Mouse (Mus musculus) Patski (cell line): ENCODE measurements around the gene Tbc1d15. TPM values are rescaled to one million over a fixed set of nuclear protein-coding genes. Genes with fewer than 3 reads are reported as not detected.

Experiments
- ATAC-seq: fragments of 100-300 bp; one replicate; pipeline ENCODE4 v1.8.0; 2021
- CTCF ChIA-PET: fragments of 350-600 bp; sonication (Branson Sonifier 250); formaldehyde crosslinking; loops from one replicate; lab custom pipeline; 2022; ENCODE audit warnings: inconsistent platforms; lab: Charles Lee
- POLR2A ChIA-PET: fragments of 350-600 bp; sonication (Branson Sonifier 250); formaldehyde crosslinking; loops from one replicate; lab custom pipeline; 2022; ENCODE audit warnings: antibody characterized with exemption, inconsistent platforms; lab: Charles Lee
- DNase-seq: peaks from one replicate; pipeline ENCODE4 v3.0.0-alpha.2; 2011; ENCODE audit warnings: low read depth, low spot score
- H3K27me3 ChIP-seq: fragments of 371-371 bp; one replicate; pipeline ENCODE4 v1.5.1; 2021
- CTCF ChIP-seq: fragments of 100-300 bp; IDR thresholded peaks from one replicate; pipeline ENCODE4 v1.5.1; 2021
- in situ Hi-C: fragments of 300-500 bp; cut with MboI; formaldehyde crosslinking; loops from 3 replicates; pipeline ENCODE4 v1.11.1; 2018; ENCODE audit warnings: low pct_unique_long_range_greater_than_20kb, mixed read lengths
- polyA plus RNA-seq: library from polyadenylated mRNA; unstranded; gene quantifications from one replicate; pipeline ENCODE4 v1.2.3, GENCODE M21; 2021

Tbc1d15 gene
- polyA plus RNA-seq, 1 experiment from 2014 or later = 116 TPM

GRCm38 (mm10) chr10:115281381-115281780 lies 30.1 kb upstream of the Tbc1d15 start:
- in situ Hi-C loops = no loop called here
- ChIA-PET CTCF (interaction anchor here (0.9 to 1.7 kb wide), 2 partner anchors 9 to 17 kb away, joined by 3 read pairs; no protein-coding TSS in a partner anchor), POLR2A (no interaction called here)
- no peaks in the 10 kb centered on the region for H3K27me3 ChIP-seq
- ATAC-seq (no peak), DNase-seq (no peak)
- no peak for TF ChIP-seq CTCF

DNA sequence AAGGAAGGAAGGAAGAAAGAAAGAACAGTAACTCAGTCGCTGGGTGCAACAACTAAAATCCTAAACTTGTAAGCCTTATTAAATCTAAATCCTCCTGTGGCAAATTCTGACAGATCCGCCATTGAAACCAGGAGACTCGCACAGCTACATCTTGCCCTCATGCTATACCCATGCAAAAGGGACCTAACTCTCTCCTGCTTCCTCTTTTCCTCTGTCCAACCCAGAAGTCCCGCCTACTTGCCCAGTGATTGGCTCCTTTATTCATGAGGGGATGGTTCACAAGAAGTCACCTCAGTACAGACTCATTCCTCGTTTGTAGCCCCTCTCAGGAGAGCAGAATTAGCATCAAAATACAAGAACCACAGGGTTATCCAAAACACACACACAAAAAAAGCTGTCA lies 20.4 kb upstream of the Tbc1d15 start:
- in situ Hi-C loops = no loop called here
- ATAC-seq (no peak), DNase-seq (no peak)
- TF ChIP-seq CTCF = no peak
- CTCF ChIA-PET = no interaction called here
- peaks cover 10% of the 10 kb centered on the region for H3K27me3 ChIP-seq
- POLR2A ChIA-PET = no interaction called here

GRCm38 (mm10) chr10:115270612-115271390 lies 19.5 kb upstream of the Tbc1d15 start:
- in situ Hi-C loops = no loop called here
- no peak for ATAC-seq

DNA sequence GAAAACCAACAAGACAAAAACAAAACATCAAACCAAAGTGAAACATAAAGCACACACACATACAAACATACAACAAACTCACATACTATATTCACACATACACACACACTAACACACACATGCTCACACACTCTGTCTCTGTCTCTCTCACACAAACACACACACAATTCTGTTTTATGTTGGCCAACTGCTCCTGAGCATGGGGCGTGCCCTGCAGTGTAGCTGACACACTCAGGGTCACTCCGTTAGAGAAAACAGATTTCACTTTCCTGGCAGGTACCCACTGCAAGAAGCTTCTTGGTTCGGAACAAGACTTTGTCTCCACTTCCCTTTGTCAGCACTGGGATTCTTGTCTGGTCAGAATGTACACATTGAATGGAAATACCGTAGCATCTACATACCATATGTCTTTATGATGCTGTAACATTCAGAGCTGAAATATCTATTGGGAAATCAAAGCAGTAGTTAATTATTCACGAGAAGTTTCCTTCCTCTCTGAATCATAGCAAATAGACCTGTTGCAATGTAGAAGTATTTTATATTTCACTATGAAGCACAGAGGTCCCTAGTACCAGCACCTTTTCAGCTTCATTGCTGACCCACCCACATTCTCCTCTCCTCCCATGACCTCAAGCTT lies 11.8 kb upstream of the Tbc1d15 start:
- ChIA-PET POLR2A (no interaction called here), CTCF (interaction anchor here (1.0 to 1.2 kb wide), 2 partner anchors 10 to 11 kb away, joined by 3 to 4 read pairs; no protein-coding TSS in a partner anchor)
- ATAC-seq (peak; percentile 47), DNase-seq (no peak)
- TF ChIP-seq CTCF = no peak
- in situ Hi-C loops = no loop called here
- peaks cover 10% of the 10 kb centered on the region for H3K27me3 ChIP-seq

More at GRCm38 (mm10) chr10:115270612-115271390, 19.5 kb upstream of the Tbc1d15 start:
- TF ChIP-seq CTCF = no peak
- POLR2A ChIA-PET = no interaction called here
- CTCF ChIA-PET = no interaction called here
- no peak for DNase-seq
- peaks cover 10% of the 10 kb centered on the region for H3K27me3 ChIP-seq

GRCm38 (mm10) chr10:115262261-115262660 lies 11.0 kb upstream of the Tbc1d15 start:
- no peak for DNase-seq
- ATAC-seq = no peak
- POLR2A ChIA-PET = no interaction called here
- no peak for TF ChIP-seq CTCF
- in situ Hi-C loops = no loop called here
- H3K27me3 ChIP-seq = peaks cover 4% of the 10 kb centered on the region
- CTCF ChIA-PET = interaction anchor here (1.0 kb wide), 1 partner anchor 12 kb away, joined by 3 read pairs; no protein-coding TSS in a partner anchor

DNA sequence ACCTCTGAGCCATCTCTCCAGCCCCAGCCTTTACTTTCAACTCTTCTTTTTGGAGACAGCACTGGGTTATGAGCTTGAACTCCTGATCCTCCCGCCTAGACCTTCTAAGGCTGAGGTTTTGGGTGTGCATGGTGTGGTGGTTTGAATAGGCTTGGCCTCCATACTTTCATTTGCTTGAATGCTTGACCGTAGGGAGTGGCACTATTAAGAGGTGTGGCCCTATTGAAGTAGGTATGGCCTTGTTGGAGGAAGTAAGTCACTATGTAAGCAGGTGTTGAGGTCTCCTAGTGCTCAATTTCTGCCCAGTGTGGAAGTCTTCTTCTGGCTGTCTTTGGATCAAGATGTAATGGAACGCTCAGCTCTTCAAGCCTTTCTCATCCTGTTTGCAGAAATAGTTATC lies 10.2 kb upstream of the Tbc1d15 start:
- no peak for DNase-seq
- POLR2A ChIA-PET = no interaction called here
- ATAC-seq = no peak
- CTCF ChIA-PET = no interaction called here
- in situ Hi-C loops = no loop called here
- H3K27me3 ChIP-seq = no peaks in the 10 kb centered on the region
- no peak for TF ChIP-seq CTCF

DNA sequence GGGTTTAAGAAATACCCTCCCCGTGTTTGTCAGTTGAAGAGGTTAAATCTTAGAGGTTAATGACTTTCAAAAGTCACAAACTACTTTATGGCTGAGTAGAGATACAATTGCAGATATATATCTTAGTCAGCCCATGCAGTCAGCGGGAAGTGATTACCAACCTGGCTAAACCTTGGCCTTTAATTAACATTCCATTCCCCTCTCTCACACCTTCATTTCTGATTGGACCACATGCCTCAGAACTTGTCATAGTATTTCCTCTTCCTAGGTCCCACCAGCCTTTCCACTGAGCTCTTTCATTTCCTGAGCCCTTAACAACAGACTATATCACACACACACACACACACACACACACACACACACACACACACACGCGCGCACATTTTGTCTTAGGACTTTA lies 4.9 kb upstream of the Tbc1d15 start:
- ATAC-seq (peak; percentile 72), DNase-seq (no peak)
- ChIA-PET CTCF (interaction anchor here (1.0 kb wide), 1 partner anchor 13 kb away, joined by 3 read pairs; no protein-coding TSS in a partner anchor), POLR2A (interaction anchor here (0.8 kb wide), 1 partner anchor 9 kb away, joined by 3 read pairs; no protein-coding TSS in a partner anchor)
- H3K27me3 ChIP-seq = no peaks in the 10 kb centered on the region
- in situ Hi-C loops = no loop called here
- no peak for TF ChIP-seq CTCF

DNA sequence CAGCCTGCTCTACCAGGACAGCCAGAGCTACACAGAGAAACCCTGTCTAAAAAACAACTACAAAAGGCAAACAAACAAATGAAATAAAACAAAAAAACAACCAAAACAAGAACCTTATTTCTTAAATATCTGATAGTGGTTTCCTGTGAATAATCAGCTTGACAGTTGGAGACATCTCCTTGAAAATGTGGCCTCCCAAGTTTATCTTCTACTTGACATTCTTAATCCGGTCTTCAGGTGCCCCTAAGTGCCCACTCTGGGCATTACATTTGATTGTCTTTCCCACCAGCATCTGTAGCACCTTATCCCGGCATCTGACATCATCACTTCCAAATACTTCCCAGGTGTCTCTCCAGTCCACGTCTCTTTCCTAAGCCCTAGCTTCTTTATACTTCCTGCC lies 2.3 kb upstream of the Tbc1d15 start:
- CTCF ChIA-PET = no interaction called here
- POLR2A ChIA-PET = no interaction called here
- ATAC-seq = no peak

DNA sequence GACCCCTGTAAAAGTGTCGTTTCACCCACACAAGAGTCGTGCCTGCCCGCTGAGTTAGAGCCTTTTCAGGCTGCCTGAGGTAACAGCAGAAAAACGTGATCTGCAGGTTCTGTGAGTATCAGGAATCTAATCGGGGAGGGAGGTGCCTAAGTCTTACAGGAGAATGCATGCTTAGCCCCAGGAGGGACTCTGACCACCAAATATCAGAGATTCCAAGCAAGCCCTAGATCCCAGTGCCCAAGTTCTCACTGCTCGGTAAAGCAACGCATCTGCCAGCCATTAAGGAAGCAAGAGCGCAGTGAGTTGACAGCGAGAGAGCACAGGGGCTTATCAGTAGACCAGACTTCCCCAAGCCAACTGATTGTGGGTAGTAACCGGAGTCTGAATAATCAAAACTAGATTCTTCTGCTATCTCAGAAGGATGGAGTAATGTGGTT lies 1.1 kb upstream of the Tbc1d15 start:
- in situ Hi-C loops = no loop called here
- no peak for DNase-seq
- TF ChIP-seq CTCF = no peak
- ChIA-PET CTCF (no interaction called here), POLR2A (no interaction called here)
- ATAC-seq = no peak
- H3K27me3 ChIP-seq = no peaks in the 10 kb centered on the region

More for the DNA sequence above, 2.3 kb upstream of the Tbc1d15 start:
- no peak for DNase-seq
- TF ChIP-seq CTCF = no peak
- H3K27me3 ChIP-seq = no peaks in the 10 kb centered on the region
- in situ Hi-C loops = no loop called here

- DNase-seq = no peak
- ChIA-PET POLR2A (no interaction called here), CTCF (no interaction called here)
- in situ Hi-C loops = no loop called here
- no peaks in the 10 kb centered on the region for H3K27me3 ChIP-seq
- TF ChIP-seq CTCF = no peak
- ATAC-seq = peak; percentile 59
Measured at GRCm38 (mm10) chr10:115250235-115251087, 806 bp downstream of the Tbc1d15 start.
